Mouse (Mus musculus): ENCODE measurements around the gene Il31. TPM values are rescaled to one million over a fixed set of nuclear protein-coding genes. Genes with fewer than 3 reads are reported as not detected.

Gene Il31
- polyA plus RNA-seq, 1 experiment from 2014 or later: not detected

GRCm38 (mm10) chr5:123431524-123432304, 57.6 kb downstream of the Il31 start:
- Histone ChIP-seq H3K27me3 (no peaks in the 10 kb centered on the region), H3K27ac (no peak overlapping the region), H3K36me3 (replicated peaks) (no peaks in the 10 kb centered on the region; the same call in 1 of the 2 replicates), H3K4me2 (no peak overlapping the region), H3K4me3 (replicated peaks) (no peak overlapping the region), H3K4me1 (peaks cover 16% of the 10 kb centered on the region), H3K9ac (no peak overlapping the region), H3K9me3 (no peaks in the 10 kb centered on the region)
- ATAC-seq (ENCODE audit: low FRiP score): no peak
- WGBS: 85% methylated on average over 13 of the region's 13 CpGs

Small RNA genes lying within 50 kb of the gene (microRNA-seq; reads per million reads assigned to microRNA genes)
- 1.5 reads per million for gene Mir7647

Other genes starting within 250 kb of the Il31 start
- gene Wdr66, start 237.4 kb downstream of the Il31 start, polyA plus RNA-seq (2016; fragmentation: Nextera tagmentation; extraction: Ambion mirVana): 1.3 and 2.3 TPM in 2 replicates
- gene Bcl7a, start 145.7 kb downstream of the Il31 start, polyA plus RNA-seq (2016; fragmentation: Nextera tagmentation; extraction: Ambion mirVana): 64.4 and 66.5 TPM in 2 replicates
- gene Mlxip, start 94.7 kb downstream of the Il31 start, polyA plus RNA-seq (2016; fragmentation: Nextera tagmentation; extraction: Ambion mirVana): 19.0 and 19.8 TPM in 2 replicates
- not detected in 2 replicates for gene Lrrc43, start 184 bp downstream of the Il31 start, polyA plus RNA-seq (2016; fragmentation: Nextera tagmentation; extraction: Ambion mirVana)
- 1.8 and 2.1 TPM in 2 replicates for gene B3gnt4, start 21.0 kb upstream of the Il31 start, polyA plus RNA-seq (2016; fragmentation: Nextera tagmentation; extraction: Ambion mirVana)
- 128 and 135 TPM in 2 replicates for gene Diablo, start 34.7 kb upstream of the Il31 start, polyA plus RNA-seq (2016; fragmentation: Nextera tagmentation; extraction: Ambion mirVana)
- 0.38 and 0.69 TPM in 2 replicates for gene Gm49027, start 36.0 kb upstream of the Il31 start, polyA plus RNA-seq (2016; fragmentation: Nextera tagmentation; extraction: Ambion mirVana)
- gene Vps33a, start 83.5 kb upstream of the Il31 start, polyA plus RNA-seq (2016; fragmentation: Nextera tagmentation; extraction: Ambion mirVana): 35.7 and 35.8 TPM in 2 replicates
- 72.0 and 72.7 TPM in 2 replicates for gene Clip1, start 195.1 kb upstream of the Il31 start, polyA plus RNA-seq (2016; fragmentation: Nextera tagmentation; extraction: Ambion mirVana)
- 103 and 109 TPM in 2 replicates for gene Zcchc8, start 231.6 kb upstream of the Il31 start, polyA plus RNA-seq (2016; fragmentation: Nextera tagmentation; extraction: Ambion mirVana)

All from forebrain, embryonic 12.5 days (tissue).